Mouse (Mus musculus) heart, adult 2 months (tissue): ENCODE results near the gene Ptges2.

Source experiments
- CTCF ChIP-seq: fragments of 200-600 bp; IDR thresholded peaks from 2 replicates; pipeline ENCODE4 v1.8.1; 2022; ENCODE audit warnings: antibody characterized with exemption, mild to moderate bottlenecking, moderate library complexity
- EP300 ChIP-seq: fragments of 200-500 bp; IDR thresholded peaks from 2 replicates; pipeline ENCODE4 v1.6.1; 2011; ENCODE audit warnings: low read depth, low read length, control low read depth; ENCODE audit not compliant: insufficient read depth
- POLR2A ChIP-seq: fragments of 200-500 bp; IDR thresholded peaks from 2 replicates; pipeline ENCODE4 v1.6.1; 2011; ENCODE audit warnings: mild to moderate bottlenecking, low read depth, low read length, control low read depth; ENCODE audit not compliant: insufficient read depth

- no peak for TF ChIP-seq POLR2A
- no peak for TF ChIP-seq CTCF
- TF ChIP-seq EP300: no peak
These were observed 21.5 kb upstream of the Ptges2 start for GRCm38 (mm10) chr2:32374191-32374590.
